Mouse (Mus musculus) left cerebral cortex, postnatal 36 days (tissue): Measurements from ENCODE around the gene Aco2. TPM values are rescaled to one million over a fixed set of nuclear protein-coding genes. Genes with fewer than 3 reads are reported as not detected.

Experiments
- DNase-seq, 2 experiments: peaks; one replicate each; pipeline ENCODE4 v3.0.0; 2021 to 2022; ENCODE audit warnings: low spot score in 2 of 2, mixed read lengths in 1 of 2
- intact Hi-C: fragments of 180-260 bp; cut with DNase I; formaldehyde crosslinking; loops from one replicate; pipeline ENCODE4 v1.15.1; 2025
- total RNA-seq, 2 experiments: library from RNA; stranded (reverse); gene quantifications; 2 replicates each; pipeline ENCODE4 v1.2.3; 2021

Aco2 gene
- 100 to 1,000 TPM; 425 to 455 TPM for total RNA-seq

- intact Hi-C loops, result loop anchor here (2.0 kb wide), 1 partner anchor 14 kb away; the partner anchor contains the start of gene Tob2
- peak; percentile 97 to 99 for DNase-seq
Measured at GRCm38 (mm10) chr15:81872262-81873136, at the start of gene Aco2. Gene Aco2, plus strand, starts transcription at chr15:81872309.

- no peak for DNase-seq
- intact Hi-C loops, result no loop called here
Measured at GRCm38 (mm10) chr15:81822631-81823030, 49.5 kb upstream of the Aco2 start.

GRCm38 (mm10) chr15:81824832-81825231 is 47.3 kb upstream of the Aco2 start:
- DNase-seq, result no peak
- intact Hi-C loops, result no loop called here

GRCm38 (mm10) chr15:81828426-81829207 is 43.5 kb upstream of the Aco2 start:
- intact Hi-C loops, result no loop called here
- DNase-seq, result no peak

- DNase-seq, result no peak
- intact Hi-C loops, result no loop called here
Measured at GRCm38 (mm10) chr15:81829208-81829580, 42.9 kb upstream of the Aco2 start.

- no peak for DNase-seq
- intact Hi-C loops, result loop anchor here (2.0 kb wide), 1 partner anchor 26 kb away; no protein-coding TSS in a partner anchor
Measured at GRCm38 (mm10) chr15:81830530-81830929, 41.6 kb upstream of the Aco2 start.

- intact Hi-C loops, result loop anchor here (1.0 to 2.0 kb wide), 2 partner anchors 26 to 74 kb away; no protein-coding TSS in a partner anchor
- peak; percentile 76 to 83 for DNase-seq
Measured at GRCm38 (mm10) chr15:81831136-81831825, 40.8 kb upstream of the Aco2 start.

GRCm38 (mm10) chr15:81832219-81832618 is 39.9 kb upstream of the Aco2 start:
- intact Hi-C loops, result no loop called here
- no peak for DNase-seq

GRCm38 (mm10) chr15:81833481-81833880 is 38.6 kb upstream of the Aco2 start:
- no peak for DNase-seq
- intact Hi-C loops, result no loop called here

- intact Hi-C loops, result no loop called here
- DNase-seq, result no peak
Measured at GRCm38 (mm10) chr15:81834171-81834841, 37.8 kb upstream of the Aco2 start.

GRCm38 (mm10) chr15:81835007-81835880 is 36.9 kb upstream of the Aco2 start:
- intact Hi-C loops, result no loop called here
- no peak for DNase-seq

- peak; percentile 91 to 92 for DNase-seq
Measured at GRCm38 (mm10) chr15:81836124-81836821, 35.8 kb upstream of the Aco2 start.

GRCm38 (mm10) chr15:81836966-81837920 is 34.9 kb upstream of the Aco2 start:
- DNase-seq, result no peak
- intact Hi-C loops, result no loop called here

More at GRCm38 (mm10) chr15:81836124-81836821, 35.8 kb upstream of the Aco2 start:
- intact Hi-C loops, result no loop called here

- intact Hi-C loops, result no loop called here
- DNase-seq, result no peak
Measured at GRCm38 (mm10) chr15:81838554-81839235, 33.4 kb upstream of the Aco2 start.

GRCm38 (mm10) chr15:81839634-81840033 is 32.5 kb upstream of the Aco2 start:
- DNase-seq, result peak; percentile 69 to 78
- intact Hi-C loops, result no loop called here

- intact Hi-C loops, result no loop called here
Measured at GRCm38 (mm10) chr15:81840306-81840705, 31.8 kb upstream of the Aco2 start.

More at GRCm38 (mm10) chr15:81840306-81840705, 31.8 kb upstream of the Aco2 start:
- no peak for DNase-seq
